Mouse (Mus musculus) heart, adult 2 months (tissue): ENCODE measurements around the gene Hist1h4n. TPM values are rescaled to one million over a fixed set of nuclear protein-coding genes. Genes with fewer than 3 reads are reported as not detected.
"Not testable (repeated sequence)": the region's sequence is repeated elsewhere in the genome, so short reads cannot be mapped to it uniquely, and the experiment has no call there.

Experiments used
- DNase-seq, 2 experiments: peaks; one replicate each; pipeline ENCODE4 v3.0.0; 2021
- H3K27ac ChIP-seq: fragments of 200-600 bp; 2 replicates; pipeline ENCODE4 v1.8.1; 2022
- H3K27me3 ChIP-seq: fragments of 200-500 bp; 2 replicates; pipeline ENCODE4 v1.6.1; 2012; ENCODE audit warnings: mild to moderate bottlenecking, low read length, inconsistent platforms, mixed read lengths; ENCODE audit not compliant: control insufficient read depth, insufficient read depth
- H3K36me3 ChIP-seq: fragments of 200-500 bp; 2 replicates; pipeline ENCODE4 v1.6.1; 2012; ENCODE audit warnings: low read length, inconsistent platforms; ENCODE audit not compliant: control insufficient read depth, insufficient read depth
- H3K4me1 ChIP-seq: fragments of 200-500 bp; 2 replicates; pipeline ENCODE4 v1.6.1; 2011; ENCODE audit warnings: low read length; ENCODE audit not compliant: control insufficient read depth, insufficient read depth
- H3K4me3 ChIP-seq: fragments of 200-600 bp; 2 replicates; pipeline ENCODE4 v1.8.1; 2022
- H3K79me2 ChIP-seq: fragments of 200-500 bp; replicated peaks from 2 replicates; pipeline ENCODE4 v1.6.1; 2012; ENCODE audit warnings: mild to moderate bottlenecking, inconsistent platforms, low read length, moderate library complexity, mixed read lengths; ENCODE audit not compliant: control insufficient read depth, insufficient read depth
- H3K9ac ChIP-seq: fragments of 200-500 bp; 2 replicates; pipeline ENCODE4 v1.6.1; 2012; ENCODE audit warnings: low read depth, mild to moderate bottlenecking, control low read depth, inconsistent platforms, low read length, mixed read lengths
- CTCF ChIP-seq: fragments of 200-600 bp; IDR thresholded peaks from 2 replicates; pipeline ENCODE4 v1.8.1; 2022; ENCODE audit warnings: antibody characterized with exemption, mild to moderate bottlenecking, moderate library complexity
- EP300 ChIP-seq: fragments of 200-500 bp; IDR thresholded peaks from 2 replicates; pipeline ENCODE4 v1.6.1; 2011; ENCODE audit warnings: low read depth, low read length, control low read depth; ENCODE audit not compliant: insufficient read depth
- POLR2A ChIP-seq: fragments of 200-500 bp; IDR thresholded peaks from 2 replicates; pipeline ENCODE4 v1.6.1; 2011; ENCODE audit warnings: mild to moderate bottlenecking, low read depth, low read length, control low read depth; ENCODE audit not compliant: insufficient read depth
- WGBS: fragments of 180-500 bp; shearing (Covaris S2); methylation state at CpG from one replicate; pipeline ENCODE4 v1.1.7; 2018; 5-methylcytosine and 5-hydroxymethylcytosine counted together
- intact Hi-C: fragments of 180-260 bp; cut with DNase I; formaldehyde crosslinking; loops from one replicate; pipeline ENCODE4 v1.15.1; 2025
- polyA plus RNA-seq: library from polyadenylated mRNA; depleted of rRNA; stranded (reverse); fragments of >200 nt; gene quantifications from 2 replicates; pipeline ENCODE4 v1.2.3, GENCODE M21; 2012
- total RNA-seq, 2 experiments: library from RNA; stranded (reverse); gene quantifications; 2 replicates each; pipeline ENCODE4 v1.2.3; 2021

The Hist1h4n gene
- total and polyA plus RNA-seq, 3 experiments: 3.7 to 4.9 (median 4.4) TPM

GRCm38 (mm10) chr13:21852215-21852945, 20.4 kb upstream of the Hist1h4n start:
- Histone ChIP-seq H3K27me3 (no peaks in the 10 kb centered on the region), H3K36me3 (peaks cover 12% of the 10 kb centered on the region), H3K27ac (peak overlapping the region; percentile 78), H3K4me3 (no peak overlapping the region), H3K4me1 (peaks cover 6% of the 10 kb centered on the region), H3K79me2 (no peaks in the 10 kb centered on the region), H3K9ac (no peak overlapping the region; the same call in 1 of the 2 replicates)
- intact Hi-C loops: loop anchor here (10.0 kb wide), 3 partner anchors 62 to 1592 kb away; no protein-coding TSS in a partner anchor
- 0 out of 2 replicates have a peak, but pooled peaks have one; percentile 27 for TF ChIP-seq EP300
- TF ChIP-seq POLR2A: no peak
- WGBS: 17% methylated on average over 3 of the region's 3 CpGs
- DNase-seq: peak; percentile 47 to 60

GRCm38 (mm10) chr13:21850696-21851095, 18.7 kb upstream of the Hist1h4n start:
- H3K9ac ChIP-seq, H3K27me3 ChIP-seq, H3K4me3 ChIP-seq, H3K79me2 ChIP-seq, H3K27ac ChIP-seq, DNase-seq, H3K4me1 ChIP-seq: not testable (repeated sequence)
- H3K36me3 ChIP-seq: peaks cover 12% of the 10 kb centered on the region
- intact Hi-C loops: loop anchor here (10.0 kb wide), 3 partner anchors 64 to 1594 kb away; no protein-coding TSS in a partner anchor
- WGBS: 15% methylated on average over 1 of the region's 1 CpGs

GRCm38 (mm10) chr13:21847883-21848282, 15.9 kb upstream of the Hist1h4n start:
- intact Hi-C loops: no loop called here
- 68% methylated on average over 8 of the region's 8 CpGs for WGBS
- DNase-seq: no peak

GRCm38 (mm10) chr13:21846356-21846755, 14.4 kb upstream of the Hist1h4n start:
- H3K4me3 ChIP-seq, H3K79me2 ChIP-seq: not testable (repeated sequence)

More at GRCm38 (mm10) chr13:21847883-21848282, 15.9 kb upstream of the Hist1h4n start:
- no peak overlapping the region for H3K9ac ChIP-seq
- no peak for TF ChIP-seq POLR2A
- TF ChIP-seq CTCF: no peak
- no peak for TF ChIP-seq EP300
- H3K36me3 ChIP-seq: peaks cover 11% of the 10 kb centered on the region
- H3K4me1 ChIP-seq: peaks cover 6% of the 10 kb centered on the region
- H3K79me2 ChIP-seq: no peaks in the 10 kb centered on the region
- no peak overlapping the region for H3K27ac ChIP-seq
- H3K27me3 ChIP-seq: no peaks in the 10 kb centered on the region
- H3K4me3 ChIP-seq: no peak overlapping the region

GRCm38 (mm10) chr13:21840508-21840907, 8.5 kb upstream of the Hist1h4n start:
- H3K4me3 ChIP-seq, H3K27me3 ChIP-seq, intact Hi-C loops, H3K27ac ChIP-seq, DNase-seq, H3K79me2 ChIP-seq, H3K36me3 ChIP-seq, H3K4me1 ChIP-seq, H3K9ac ChIP-seq: not testable (repeated sequence)
- no CpG with 5 or more reads among the region's 4 CpGs for WGBS

More at GRCm38 (mm10) chr13:21846356-21846755, 14.4 kb upstream of the Hist1h4n start:
- H3K27me3 ChIP-seq, DNase-seq, H3K27ac ChIP-seq, H3K9ac ChIP-seq, H3K4me1 ChIP-seq, H3K36me3 ChIP-seq, intact Hi-C loops: not testable (repeated sequence)

GRCm38 (mm10) chr13:21833461-21833860, 1.5 kb upstream of the Hist1h4n start, which contains the start of the genes Hist1h2ap and Hist1h2br:
TSS of gene Hist1h2ap (minus strand) at chr13:21833507.
TSS of gene Hist1h2br (plus strand) at chr13:21833743.
- H3K9ac ChIP-seq, H3K27me3 ChIP-seq, DNase-seq, H3K79me2 ChIP-seq, H3K4me1 ChIP-seq, H3K36me3 ChIP-seq, H3K4me3 ChIP-seq, intact Hi-C loops, H3K27ac ChIP-seq: not testable (repeated sequence)
- no CpG with 5 or more reads among the region's 24 CpGs for WGBS
